Mouse (Mus musculus) hindlimb bud, embryonic 11.5 days (tissue): ENCODE data around the gene 9130213A22Rik.

Source experiments
- DNase-seq: peaks from one replicate; pipeline ENCODE4 v3.0.0-alpha.2; 2012; ENCODE audit warnings: low read depth, low spot score; ENCODE audit errors: extremely low spot score

9130213A22Rik gene

GRCm38 (mm10) chr11:69107676-69108075 is 14.7 kb downstream of the 9130213A22Rik start:
- DNase-seq: no peak

DNA sequence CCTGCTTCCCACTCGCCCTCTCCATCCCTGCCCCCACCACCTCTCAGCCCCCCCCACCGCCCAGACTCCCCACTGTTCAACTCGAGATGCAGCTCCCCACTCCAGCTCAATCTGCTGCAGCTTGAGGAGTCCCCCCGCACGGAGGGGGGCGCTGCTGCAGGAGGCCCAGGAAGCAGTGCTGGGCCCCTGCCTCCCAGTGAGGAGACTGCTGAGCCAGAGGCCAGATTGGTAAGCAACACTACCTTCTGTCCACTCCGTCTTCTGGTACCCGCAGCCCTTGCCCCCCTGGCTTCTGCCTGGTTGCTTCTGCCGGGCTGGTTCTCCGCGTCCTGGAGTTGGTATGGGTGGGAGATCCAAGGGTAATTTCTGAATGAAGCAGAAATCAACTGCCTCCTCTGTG is 15.5 kb downstream of the 9130213A22Rik start:
- DNase-seq: no peak

DNA sequence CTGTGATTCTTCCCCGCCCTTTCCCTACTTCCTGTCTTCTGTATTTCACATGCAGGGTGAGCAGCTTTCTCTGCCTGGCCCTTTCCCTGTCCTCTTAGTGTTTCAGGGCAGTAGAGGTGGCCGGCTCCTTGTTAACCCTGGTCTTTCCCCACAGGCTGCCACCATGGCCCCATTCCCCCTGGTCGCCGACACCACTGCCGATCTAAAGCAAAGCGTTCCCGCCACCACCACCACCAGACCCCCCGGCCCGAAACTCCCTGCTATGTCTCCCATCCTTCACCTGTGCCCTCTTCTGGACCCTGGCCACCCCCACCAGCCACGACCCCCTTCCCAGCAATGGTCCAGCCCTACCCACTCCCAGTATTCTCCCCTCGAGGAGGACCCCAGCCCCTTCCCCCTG is 16.1 kb downstream of the 9130213A22Rik start:
- no peak for DNase-seq

GRCm38 (mm10) chr11:69105796-69106195 is 16.6 kb downstream of the 9130213A22Rik start:
- DNase-seq: no peak

- DNase-seq: no peak
Measured at GRCm38 (mm10) chr11:69105227-69105626, 17.2 kb downstream of the 9130213A22Rik start.

- DNase-seq: no peak
Measured at GRCm38 (mm10) chr11:69104487-69104886, 17.9 kb downstream of the 9130213A22Rik start.

DNA sequence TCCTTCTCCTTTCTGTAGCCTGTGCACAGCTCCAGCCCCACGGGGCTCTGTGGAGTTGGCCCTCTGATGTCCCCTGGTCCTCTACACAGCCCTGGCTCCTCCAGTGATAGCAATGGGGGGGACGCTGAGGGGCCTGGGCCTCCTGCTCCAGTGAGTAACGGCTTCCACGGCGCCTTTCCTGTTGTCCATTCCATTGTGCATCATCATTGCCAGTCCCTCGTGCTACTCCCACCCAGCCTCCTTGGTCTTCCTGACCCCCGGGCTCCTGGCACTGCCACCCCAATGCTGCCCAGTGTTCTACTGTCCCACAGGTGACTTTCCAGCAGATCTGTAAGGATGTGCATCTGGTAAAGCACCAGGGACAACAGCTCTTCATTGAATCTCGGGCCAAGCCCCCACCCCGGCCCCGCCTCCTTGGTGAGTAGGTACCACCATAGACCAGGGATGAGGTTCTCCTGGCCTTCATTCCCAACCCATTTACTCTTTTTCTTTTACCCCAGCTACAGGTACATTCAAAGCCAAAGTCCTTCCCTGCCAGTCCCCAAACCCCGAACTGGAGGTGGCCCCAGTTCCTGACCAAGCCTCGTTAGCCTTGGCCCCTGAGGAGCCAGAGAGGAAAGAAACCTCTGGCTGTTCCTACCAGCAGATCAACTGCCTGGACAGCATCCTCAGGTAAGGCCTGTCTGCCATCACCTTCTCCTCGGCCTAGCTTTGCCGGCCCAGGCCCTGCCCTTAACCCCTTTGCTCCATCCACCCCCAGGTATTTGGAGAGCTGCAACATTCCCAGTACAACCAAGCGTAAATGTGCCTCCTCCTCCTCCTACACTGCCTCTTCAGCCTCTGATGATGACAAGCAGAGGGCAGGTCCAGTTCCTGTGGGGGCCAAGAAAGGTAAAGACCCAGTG is 18.6 kb downstream of the 9130213A22Rik start:
- no peak for DNase-seq

- DNase-seq: no peak
Measured at GRCm38 (mm10) chr11:69103121-69103520, 19.3 kb downstream of the 9130213A22Rik start.

- no peak for DNase-seq
Measured at GRCm38 (mm10) chr11:69102403-69102725, 20.0 kb downstream of the 9130213A22Rik start.

DNA sequence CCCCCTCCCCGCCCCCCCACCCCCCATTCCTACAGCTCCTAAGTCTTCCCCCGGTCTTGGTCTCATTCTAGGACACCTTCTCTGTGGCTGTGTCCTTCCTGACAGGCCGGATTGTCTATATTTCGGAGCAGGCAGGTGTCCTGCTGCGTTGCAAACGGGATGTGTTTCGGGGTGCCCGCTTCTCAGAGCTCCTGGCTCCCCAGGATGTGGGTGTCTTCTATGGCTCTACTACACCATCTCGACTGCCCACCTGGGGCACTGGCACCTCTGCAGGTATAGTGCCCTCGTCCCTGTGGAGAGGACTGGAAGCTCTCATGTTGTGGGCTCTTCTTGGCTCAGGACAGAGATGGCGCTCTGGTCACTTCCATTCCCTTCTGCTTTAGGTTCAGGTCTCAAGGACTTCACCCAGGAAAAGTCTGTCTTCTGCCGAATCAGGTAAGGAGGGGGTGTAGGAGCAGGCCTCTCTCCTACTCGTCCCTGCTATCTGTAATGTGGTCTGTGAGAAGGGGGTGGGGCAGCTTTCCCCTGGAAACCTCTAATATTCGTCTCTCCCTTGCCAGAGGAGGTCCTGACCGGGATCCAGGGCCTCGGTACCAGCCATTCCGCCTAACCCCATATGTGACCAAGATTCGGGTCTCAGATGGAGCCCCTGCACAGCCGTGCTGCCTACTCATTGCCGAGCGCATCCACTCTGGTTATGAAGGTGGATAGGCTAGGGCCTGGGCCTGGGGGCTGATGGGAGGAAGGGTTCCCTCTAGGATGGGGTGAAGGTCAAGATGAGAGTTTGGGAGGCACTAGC is 20.6 kb downstream of the 9130213A22Rik start:
- DNase-seq: no peak

GRCm38 (mm10) chr11:69100639-69101360 is 21.6 kb downstream of the 9130213A22Rik start:
- DNase-seq: no peak

- DNase-seq: no peak
Measured at GRCm38 (mm10) chr11:69099915-69100345, 22.5 kb downstream of the 9130213A22Rik start.

- DNase-seq: no peak
Measured at GRCm38 (mm10) chr11:69099177-69099914, 23.0 kb downstream of the 9130213A22Rik start.

DNA sequence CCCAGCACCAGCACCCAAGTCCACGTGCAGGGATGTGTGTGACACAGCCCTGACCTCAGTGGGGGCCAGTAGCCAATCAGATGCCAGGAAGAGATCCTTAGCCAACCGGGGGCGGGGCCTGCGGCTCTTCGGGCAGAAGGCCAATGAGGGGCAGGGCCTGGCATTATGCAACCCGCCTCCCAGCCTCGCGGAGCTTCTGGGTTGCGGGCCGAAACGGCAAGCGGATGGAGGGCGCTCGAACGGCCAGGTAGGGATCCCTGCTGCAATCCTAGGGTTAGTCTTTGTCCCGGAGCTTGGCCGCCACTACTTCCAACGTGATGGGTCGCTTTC is 23.7 kb downstream of the 9130213A22Rik start:
- DNase-seq: no peak

GRCm38 (mm10) chr11:69098039-69098761 is 24.2 kb downstream of the 9130213A22Rik start:
- DNase-seq: no peak

DNA sequence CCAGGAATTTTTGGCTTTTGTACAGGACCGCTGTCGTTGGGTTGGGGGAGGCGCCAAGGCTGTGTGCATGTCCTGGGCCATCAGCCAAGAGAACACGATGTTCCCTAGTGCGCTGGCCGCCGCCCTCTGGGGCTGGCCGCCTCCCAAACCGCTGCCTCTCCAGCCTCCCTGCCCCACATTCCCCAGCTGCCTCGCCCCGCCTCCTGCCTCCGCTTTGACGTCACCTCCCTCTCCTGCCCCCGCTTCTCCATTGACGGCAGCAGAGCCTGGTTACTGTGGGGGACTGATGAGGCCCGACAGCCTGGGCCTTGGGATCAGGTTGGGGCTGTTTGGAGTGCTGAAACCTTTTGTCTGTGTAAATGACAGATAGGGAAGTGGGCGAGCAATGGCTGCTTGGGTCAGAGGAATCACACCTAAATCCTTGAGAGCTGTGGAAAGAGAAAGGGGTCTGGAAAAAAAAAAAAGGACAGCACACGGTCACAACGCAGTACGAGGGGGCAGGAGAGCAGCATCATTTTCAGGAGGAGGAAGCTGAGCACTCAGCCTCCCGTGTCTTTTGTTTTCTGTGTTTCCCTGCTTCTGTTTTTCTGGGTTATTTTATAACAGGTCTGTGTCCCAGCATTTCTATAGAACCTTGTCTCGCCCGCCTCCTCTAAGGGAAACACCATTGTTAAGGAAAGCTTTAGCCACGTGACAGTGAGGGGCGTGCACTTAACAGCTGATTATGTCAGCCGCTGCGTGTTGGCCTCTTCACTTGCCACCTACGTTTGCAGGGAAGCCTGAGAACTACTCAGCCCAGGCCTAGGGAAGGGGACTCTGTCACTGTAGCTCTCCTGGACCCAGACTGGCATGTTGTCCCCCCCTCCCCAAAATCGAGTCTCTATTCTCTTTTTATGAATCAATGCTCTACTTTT is 25.1 kb downstream of the 9130213A22Rik start:
- DNase-seq: no peak

DNA sequence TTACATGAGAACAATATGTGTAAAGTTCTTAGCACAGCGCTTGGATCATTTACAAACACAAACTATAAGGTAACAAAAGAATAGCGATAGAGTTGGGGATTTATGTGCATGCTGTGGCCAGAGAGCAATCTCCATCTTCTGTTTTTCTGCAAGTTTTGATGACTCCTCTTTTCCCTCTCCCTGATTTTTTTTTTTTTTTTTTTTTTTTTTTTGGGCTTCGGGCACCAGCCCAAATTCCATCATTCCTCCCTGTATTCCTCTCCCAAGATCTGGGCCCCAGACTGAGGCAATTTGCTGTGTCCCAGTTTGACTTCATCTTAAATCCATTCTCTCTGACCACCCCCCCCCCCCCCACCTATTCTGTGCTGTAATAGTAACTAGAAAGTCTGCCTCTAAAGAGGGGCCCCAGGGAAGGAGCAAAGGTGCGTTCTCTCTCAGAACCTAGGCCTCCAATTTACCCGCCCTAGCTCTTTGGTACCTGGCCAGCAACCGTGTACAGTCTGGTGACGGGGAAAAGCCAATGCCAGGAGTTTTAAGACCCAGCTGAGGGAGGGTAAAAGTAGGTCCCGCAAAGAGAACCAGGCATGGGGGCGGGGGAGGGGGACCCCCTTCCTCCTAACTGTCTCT is 25.9 kb downstream of the 9130213A22Rik start:
- DNase-seq: no peak

GRCm38 (mm10) chr11:69095511-69096231 is 26.7 kb downstream of the 9130213A22Rik start:
- DNase-seq: no peak
